Mouse (Mus musculus) cerebellum, adult (tissue): Measurements from ENCODE around the gene Adcy2.

Experiments used
- ATAC-seq: cut with Nextera tagmentation; 2 replicates; pipeline ENCODE4 v1.9.2; 2017; ENCODE audit warnings: mild to moderate bottlenecking, moderate library complexity, mixed read lengths; ENCODE audit not compliant: insufficient number of reproducible peaks, low FRiP score, low TSS enrichment

The Adcy2 gene

DNA sequence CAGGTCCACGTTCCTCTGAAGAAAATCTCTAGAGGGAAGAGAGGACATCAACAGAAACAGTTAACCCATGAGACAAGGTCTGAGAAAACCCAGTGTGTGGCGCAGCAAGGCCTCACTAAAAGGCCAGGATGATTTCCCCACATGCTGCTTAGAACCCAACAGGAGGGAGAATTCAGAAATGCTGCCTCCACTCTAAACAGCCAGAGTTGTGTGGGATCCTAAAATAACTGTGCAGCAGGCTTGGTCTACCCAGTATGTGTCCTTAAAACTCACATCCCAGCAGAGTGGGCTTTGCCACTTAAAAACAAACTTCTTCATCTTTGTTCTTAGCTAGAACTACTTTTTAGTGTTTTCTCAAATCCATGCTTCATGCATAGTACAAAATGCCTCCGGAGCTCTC, 26.2 kb downstream of the Adcy2 start:
- no peak for ATAC-seq

DNA sequence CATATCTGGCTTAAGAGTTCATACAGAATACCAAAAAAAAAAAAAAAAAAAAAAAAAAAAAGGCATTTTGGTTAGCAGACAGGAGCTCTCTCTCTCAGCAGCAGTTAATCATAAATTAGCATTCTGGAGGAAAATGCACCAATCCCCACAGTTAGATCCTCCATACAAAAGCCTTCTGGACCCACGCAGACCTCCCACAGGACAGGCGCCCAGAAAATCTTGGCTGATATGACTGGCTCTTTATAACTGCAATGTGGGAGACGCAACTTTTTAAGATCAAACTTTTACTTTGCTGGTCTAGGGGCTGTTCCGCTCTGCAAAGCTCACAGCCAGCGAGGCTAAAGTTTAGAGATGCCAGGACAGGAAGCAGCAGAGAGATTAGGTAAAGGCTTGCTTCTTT, 37.8 kb downstream of the Adcy2 start:
- 0 out of 2 replicates have a peak, but pooled peaks have one; percentile 40 for ATAC-seq

DNA sequence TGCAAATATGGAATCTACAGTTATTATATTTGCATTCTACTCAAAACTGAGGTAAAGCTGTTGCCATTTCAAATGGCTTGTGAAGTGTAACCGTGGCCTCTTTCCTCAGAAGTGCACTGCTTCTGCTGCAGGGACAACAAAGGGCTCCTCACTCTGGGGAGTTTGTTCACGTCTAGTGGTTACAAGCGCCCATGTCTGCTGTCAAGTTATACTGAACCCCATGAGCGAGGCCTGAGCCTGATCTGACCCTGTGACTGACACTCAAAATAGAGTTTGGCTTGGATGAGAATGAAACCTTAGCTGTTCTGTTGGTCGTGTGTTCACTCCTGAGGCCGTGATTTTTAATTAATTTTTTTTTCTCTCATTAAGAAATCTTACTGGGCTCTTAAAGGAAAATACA, 38.8 kb downstream of the Adcy2 start:
- no peak for ATAC-seq

DNA sequence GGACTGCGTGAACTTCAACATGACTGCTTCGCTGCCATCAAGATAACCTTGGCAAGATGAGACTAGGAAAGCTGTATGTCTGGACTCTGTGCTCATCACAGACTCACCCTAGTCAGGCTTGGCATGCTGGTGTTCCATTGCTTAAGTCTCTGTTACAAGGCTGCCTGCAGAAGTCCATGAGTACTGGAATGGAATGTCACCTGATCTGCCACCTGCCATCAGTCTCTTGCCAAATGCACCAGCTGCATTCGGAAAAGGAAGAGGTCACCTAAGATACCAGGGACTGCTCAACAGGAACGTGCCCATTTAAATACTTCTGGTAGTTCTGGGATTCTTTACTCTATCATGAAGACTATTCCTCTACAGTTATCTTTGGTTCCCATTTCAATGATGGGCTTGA, 39.9 kb downstream of the Adcy2 start:
- no peak for ATAC-seq

DNA sequence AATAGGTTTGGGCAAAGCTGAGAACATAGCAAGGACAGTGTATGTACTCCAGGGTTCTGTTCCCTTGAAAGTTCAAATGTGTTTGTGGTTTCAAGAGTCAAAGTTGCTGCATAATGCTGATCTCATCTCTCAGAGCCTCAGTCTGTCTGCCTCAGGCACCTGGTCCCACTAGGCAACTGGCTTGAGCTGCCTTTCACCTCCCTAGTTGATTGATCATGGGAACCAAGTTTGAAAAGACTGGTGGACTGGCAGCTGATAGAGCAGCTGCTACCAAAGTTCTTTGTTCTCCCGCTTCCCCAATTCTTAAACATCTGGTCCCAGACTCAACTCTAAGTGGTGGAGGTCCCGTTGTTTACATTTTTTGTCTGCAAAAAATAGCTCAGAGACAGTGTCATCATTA, 56.6 kb downstream of the Adcy2 start:
- no peak for ATAC-seq

DNA sequence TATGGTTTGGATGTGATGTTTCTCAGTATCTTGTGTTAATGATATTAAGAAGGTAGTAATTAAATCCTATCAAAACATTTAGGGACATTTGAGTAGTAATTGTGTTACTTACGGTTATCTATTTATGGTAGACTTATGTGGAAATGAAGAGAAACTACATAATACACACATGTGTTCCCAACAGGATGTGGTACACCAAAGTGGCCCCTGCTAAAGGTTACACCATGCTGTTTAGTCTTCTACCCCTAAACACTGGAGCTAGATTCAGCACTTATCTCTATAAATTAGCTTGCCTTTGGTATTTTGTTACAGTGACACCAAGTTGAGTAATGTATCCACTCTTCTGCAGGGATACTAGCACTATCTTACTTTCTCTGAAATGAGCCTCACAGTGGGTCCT, 57.9 kb downstream of the Adcy2 start:
- no peak for ATAC-seq

DNA sequence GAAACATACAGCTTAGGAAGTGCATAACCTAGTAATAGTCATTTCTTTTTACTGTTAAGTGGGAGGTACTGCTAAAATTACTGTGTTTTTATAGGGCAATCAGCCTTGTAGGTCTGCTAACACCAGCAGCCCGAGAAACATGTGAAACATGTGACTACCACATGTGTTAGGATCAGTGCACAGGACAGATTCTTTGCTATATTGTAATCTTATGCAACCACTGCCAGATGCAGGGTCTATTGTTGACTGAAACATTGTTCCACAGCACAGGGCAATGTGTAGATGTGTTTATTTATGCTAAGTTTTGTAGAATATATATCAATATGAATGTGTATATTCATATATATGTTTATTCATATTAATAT, 67.1 kb downstream of the Adcy2 start:
- ATAC-seq, result no peak

DNA sequence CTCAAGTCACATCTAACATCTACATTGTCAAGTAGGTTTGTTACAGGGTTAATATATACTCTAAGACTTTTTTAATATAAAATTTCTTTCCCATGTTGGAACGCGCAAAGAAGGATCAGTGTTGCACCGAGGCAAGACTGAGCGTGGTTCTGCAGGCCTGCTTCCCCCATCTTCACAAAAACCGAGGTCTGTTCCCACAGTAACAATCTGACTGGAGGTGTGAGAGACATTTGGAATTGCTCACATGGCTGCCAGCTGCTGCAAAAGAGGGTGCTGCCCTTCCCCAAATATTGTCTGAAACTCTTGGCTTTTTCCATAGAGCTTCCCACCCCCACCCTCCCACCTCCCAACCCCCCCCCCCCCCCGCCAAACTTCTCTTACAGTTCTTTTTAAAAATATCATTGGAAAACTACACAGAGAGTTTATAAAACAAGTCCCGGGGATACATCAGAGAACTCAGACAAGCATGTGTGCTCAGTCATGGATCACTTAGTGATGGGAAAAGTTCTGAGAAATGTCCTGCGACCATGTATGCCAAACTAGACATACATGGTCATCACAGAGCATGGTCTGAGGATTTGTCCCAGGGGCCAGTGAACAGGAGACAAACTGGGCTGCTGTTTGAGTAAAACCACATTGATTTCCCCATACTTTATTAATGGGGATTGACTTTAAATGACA, 67.6 kb downstream of the Adcy2 start:
- ATAC-seq, result no peak

DNA sequence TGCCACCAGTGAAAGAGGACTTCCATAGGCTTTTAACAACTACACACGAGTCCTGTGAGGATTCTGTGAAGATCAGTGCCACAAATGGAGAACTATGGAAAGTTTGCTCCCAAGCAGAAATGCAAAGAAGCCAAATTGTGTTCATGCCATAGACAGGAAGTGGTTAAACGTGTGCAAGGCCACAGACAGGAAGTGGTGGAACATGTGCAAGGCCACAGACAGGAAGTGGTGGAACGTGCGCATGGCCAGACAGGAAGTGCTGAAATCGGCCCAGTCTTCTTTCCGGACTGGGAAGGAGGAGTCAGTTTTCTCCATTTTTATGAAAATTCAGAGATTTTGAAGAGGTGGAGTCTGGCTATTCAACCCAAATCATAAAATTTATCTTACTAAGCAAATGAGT, 70.9 kb downstream of the Adcy2 start:
- ATAC-seq, result no peak

DNA sequence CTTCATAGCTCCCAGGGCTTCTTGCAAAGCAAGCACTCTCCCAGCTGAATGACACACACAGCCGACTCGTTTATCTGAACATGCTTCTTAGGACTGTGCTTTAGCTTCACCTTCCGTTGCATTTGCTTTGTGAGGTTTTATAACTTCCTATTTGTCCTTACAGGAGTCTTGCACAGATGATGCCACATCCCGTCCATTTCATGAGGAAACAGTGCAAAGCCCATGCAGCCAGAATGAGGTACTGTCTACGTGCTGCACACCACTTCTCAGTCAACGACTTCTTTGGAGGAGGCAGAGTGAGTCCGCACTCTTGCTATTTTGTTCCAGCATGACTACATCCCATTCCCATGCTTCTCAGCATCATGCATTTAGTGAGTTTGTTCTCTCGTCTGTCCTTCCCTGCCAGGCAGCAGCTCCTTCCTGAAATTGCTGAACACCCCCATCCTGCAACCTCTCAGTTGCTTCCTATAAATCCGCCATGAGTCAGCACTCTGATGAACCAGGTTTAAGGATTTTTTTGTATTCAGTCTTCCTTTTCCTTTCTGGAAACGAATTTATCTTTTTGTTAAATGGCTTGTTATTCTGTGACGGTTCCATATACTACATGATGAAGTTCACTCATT, 85.6 kb downstream of the Adcy2 start:
- no peak for ATAC-seq

DNA sequence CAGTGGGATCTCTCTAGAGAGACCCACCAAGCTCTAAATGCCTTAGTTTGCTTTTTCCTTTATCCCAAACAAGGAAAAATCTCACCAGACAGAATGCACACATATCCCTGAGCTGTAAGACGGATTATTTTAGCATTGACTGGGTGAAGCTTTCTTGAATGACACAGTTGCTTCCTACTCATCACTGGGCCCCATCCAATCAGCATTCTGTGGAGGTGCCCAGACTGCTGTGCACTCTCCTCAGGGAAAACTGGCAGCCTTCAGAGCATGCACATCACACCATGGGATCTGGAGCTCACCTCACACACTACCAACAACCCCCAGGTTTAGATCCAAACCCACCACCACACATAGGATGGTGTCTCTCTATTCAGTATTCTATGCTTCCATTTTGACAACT, 92.7 kb downstream of the Adcy2 start:
- ATAC-seq, result no peak

DNA sequence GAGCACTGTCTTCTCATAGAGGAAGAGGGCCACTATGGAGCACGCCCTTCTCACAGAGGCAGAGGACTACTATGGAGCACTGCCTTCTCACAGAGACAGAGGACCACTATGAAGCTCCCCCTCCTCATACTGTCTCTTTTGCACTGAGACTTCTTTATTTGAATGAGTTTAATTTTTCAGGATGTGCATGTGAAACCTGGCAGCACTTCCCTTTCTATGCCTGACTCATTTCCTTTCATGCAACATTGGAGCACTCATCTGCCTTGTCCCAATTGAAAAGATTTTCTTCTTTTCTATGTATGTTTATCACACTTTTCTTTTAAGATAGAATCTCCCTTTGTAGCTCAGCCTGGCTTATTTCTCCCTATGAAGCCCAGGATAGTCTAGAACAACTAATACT, 96.6 kb downstream of the Adcy2 start:
- no peak for ATAC-seq

DNA sequence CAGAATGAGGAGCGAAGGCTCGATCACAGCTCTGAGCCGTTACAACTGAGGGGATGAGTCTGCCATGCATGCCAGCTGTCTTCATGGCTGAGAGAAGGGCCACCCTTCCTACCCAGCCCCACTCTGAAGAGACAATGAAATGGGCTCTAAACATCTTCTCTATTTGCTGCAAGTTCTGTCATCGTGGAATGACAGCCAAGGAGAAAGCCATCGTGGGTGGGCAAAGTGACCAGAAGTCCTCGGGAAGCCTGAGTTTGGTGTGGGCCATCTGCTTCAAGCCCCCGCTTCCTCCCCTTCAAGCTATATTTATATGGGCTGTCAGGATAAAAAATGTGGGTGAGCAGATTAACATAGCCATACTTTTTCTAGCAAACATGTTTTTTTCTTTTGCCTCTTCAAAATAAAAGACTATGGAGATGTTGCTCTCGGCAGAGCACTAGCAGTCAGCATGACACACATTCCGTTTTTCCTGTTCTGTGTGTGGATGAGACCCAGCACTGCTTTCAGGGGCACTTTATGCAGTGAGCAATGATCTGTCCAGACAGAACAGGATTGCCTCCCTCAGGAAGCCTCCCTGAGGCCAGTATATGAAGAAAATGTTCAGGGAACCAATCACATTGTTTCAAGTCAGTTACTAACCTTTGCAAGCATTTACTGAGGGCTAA, 109.3 kb downstream of the Adcy2 start:
- no peak for ATAC-seq

DNA sequence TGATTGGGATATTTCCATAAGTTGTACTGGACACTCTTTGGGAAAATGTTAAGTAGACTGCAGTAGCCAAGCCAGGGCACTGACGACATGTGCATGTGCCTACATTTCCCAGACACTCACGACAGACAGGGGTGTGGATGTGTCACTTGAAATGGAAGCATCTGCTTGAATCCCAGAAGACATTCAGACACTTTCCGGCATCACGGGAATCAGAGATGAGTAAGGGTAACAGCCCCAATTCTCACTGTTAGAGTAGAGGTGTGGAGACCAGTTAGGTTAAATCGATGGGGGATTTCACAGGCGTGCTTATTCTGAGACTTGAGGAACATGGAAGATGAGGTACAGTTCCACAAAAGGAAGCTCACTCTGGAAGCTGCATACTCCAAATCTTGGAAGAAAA, 130.6 kb downstream of the Adcy2 start:
- no peak for ATAC-seq

DNA sequence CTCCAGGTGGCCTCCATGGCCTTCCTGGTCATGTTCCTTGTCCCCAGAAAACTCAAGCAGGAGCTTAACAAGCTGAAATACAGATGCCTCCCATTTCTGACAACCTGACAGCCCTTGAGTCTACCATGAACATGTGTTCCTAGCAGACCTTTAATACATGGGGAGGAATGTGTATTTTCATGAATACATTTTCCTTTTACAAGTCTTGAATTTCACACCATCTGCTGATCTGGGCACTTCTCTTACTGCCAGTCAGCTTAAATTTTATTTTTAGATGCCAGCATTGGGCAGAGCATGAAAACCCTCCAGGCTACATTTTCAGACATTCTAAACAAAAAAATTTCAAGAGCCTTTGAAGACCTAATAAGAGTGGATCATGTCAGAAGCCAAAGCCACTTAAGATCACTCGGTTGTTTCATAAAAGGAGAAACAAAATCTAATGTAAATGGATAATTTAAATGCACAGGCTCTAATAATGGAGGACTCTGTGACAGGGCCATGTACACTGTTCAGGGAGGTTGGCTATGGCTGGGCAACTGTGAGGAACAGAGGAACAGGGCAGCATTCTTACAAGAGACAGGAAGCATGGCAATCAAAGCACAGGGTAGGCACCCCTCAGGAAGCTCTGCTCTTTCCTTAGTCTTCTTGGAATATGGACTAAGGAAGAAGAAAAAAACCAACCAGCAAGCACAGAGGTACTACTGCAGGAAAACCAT, 131.2 kb downstream of the Adcy2 start:
- no peak for ATAC-seq

DNA sequence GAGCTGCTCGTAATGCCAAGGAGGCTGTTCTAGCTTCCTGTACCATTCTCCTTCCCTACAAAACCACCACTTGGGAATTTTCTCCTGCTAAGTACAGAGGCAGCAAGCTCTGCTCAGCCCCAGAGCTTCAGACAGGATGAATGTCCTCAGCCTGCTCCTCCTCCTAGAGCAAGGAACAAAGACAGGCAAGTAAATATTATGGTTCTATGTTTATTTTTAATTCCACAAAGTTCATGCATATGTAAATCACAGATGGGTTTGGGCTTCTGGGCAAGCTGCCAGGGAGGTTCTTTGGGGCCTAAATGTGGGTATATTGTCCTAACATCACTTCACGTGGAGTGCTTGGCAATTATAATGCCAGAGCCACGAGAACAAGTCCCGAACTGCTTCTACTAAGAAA, 139.3 kb downstream of the Adcy2 start:
- ATAC-seq, result no peak

DNA sequence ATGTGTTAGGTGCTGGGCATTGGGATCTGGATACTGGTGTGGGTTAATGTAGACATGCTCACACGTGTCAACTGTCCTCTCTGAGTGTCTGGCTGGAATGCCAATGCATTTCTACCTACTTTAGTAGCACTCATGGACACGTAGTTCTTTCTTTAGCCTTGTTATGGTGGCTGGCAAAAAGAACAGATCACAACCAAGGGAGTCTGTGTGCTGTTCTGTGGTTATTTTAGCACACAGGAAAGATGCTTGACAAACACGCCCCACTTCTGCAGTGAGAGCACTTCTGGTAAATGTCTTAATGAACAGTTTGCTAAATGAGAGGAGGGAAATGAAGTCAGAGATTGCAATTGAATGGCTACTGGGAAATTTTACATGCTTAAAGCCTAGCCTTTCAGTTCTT, 151.1 kb downstream of the Adcy2 start:
- ATAC-seq, result no peak

DNA sequence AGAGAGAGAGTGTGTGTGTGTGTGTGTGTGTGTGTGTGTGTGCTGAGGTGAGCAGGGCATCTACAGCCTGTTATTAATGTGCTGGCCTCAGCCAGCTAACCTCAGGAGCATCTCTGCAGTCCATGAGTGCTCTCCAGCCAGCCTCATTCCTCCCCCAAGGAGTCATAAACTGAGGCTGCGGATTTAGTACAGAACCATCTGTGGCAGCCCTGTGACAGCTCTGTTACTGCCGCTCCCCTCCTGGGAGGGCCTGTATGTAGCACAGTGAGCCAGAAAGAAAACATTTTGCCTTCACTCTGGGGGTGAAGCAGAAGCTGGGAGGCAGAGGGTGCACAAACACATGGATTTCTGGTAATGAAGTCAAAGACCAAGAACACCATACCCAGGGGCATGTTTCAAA, 159.8 kb downstream of the Adcy2 start:
- ATAC-seq, result no peak

DNA sequence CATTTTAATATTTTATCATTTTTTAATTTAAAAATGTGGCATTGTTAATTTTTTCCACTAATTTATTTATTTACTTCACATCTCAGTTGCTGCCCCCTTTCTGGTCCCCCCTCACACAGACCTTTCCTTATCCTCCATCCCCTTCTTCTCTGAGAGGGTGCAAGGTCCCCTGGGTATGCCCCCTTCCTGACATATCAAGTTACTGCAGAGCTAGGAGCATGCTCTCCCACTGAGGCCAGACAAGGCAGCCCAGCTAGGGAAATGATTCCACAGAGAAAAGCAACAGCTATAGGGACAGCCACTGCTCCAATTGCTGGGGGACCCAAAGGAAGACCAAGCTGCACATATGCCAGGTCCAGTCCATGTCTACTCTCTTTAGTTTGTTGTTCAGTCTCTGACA, 163.2 kb downstream of the Adcy2 start:
- ATAC-seq, result no peak

DNA sequence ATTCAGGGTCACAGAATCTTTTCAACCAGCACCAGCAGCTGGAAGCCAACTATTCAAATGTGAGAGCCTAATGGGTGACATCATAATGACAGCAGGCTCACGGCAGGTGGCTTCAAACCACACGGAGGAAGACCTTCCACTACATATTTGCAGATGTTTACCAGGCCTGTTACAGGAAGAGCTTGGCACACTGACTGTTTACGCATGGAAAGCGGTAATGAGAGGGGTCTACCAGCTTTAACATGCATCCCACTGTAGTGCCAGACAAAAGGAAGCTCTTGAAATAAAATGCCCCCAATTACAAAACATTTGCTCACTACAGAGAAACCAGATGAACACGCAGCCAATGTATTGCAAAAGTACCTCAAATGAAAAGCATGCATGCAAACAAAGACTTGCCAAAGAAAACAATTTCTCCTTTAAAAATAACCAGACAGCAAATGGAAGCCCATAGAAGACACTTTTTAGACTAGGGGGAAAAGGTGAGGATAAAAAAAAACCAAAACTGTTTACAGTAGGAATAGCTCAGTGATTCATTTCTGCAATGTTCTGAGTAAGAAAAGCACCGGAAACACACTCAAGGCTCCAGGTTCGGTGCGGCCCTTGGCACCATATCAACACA, 163.8 kb downstream of the Adcy2 start:
- no peak for ATAC-seq

DNA sequence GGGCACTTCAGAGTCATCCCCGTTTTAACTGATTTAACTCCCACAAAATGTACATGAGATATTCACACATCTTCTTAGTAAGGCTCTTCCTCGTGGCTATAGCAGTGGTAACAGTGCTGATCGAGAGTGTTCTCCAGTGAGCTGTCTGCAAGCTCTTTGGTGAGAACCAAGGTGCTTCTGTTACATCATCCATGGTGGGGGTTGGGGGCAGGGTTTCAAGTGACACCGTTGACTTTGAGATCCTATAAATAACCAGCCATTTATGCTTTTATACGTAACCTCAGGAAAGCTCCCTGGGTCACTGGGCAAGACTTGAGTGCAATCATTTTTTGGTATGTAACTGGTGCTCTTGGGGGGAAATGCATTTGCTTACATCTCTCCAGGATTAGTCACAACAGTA, 167.2 kb downstream of the Adcy2 start:
- ATAC-seq, result no peak
